Mouse (Mus musculus): ENCODE results near the gene Kif16b. TPM values are rescaled to one million over a fixed set of nuclear protein-coding genes. Genes with fewer than 3 reads are reported as not detected.

Gene Kif16b
- polyA plus RNA-seq, 1 experiment, result 24.2 TPM

GRCm38 (mm10) chr2:142875936-142876335 lies 25.4 kb downstream of the Kif16b start:
- DNase-seq (ENCODE audit: low read depth), result no peak

DNA sequence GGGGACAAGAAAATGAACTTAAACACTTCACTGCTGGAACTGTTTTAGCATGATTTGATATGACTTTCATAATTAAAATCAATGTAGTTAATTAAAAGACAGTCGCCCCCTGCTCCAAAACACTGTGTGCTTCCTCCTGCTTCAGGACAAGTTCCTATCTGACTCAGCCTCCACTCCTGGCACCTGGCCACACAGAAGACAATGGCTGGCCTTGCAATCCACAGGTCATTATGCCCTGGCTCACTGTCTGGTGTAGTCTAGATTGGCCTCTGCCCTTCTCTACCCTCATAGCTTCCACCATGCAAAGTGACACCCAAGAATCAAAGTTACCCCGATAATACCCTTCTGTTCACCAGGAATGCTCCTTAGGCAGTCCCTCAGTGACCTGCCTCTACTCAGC lies 26.8 kb downstream of the Kif16b start:
- peak; percentile 56 for DNase-seq (ENCODE audit: low read depth)

DNA sequence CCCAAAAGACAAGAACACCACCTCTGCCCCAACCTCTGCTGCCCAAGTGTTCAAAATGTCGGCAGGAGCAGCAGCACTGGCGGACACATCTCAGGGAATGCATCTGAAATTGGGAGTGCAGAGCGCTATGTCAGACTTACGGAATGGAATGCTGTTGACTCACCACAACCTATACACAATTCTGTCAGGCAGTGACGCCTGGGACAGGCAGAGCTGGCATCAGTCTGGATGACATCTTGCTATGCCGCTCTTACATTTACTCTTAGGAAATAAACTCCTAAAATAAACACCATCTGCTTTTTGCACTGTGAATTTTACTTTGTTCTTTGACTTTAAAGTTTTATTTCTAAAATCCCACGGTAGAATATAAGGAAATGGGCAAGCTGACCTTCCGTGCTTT lies 31.3 kb downstream of the Kif16b start:
- no peak for DNase-seq (ENCODE audit: low read depth)

- no peak for DNase-seq (ENCODE audit: low read depth)
These were observed 33.9 kb downstream of the Kif16b start for GRCm38 (mm10) chr2:142867481-142867880.

DNA sequence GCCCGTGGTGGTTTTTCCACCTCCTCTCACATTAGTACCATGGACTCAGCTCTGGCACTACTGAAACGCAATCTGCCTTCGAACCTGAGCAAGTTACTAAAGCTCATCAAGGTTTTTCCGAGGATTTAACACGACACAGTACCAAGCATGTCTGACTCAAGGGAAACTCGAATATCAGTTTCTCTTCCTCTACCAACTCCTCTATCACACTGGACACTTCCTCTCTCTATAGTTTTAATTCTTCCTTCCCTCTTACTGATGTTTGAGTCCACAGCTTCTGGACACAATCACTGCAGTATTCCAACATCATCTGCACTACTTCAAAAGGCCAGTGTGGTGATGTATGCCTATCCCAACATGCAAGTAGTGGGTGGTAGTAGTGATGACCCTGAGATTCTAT lies 40.3 kb downstream of the Kif16b start:
- no peak for DNase-seq (ENCODE audit: low read depth)

- no peak for DNase-seq (ENCODE audit: low read depth)
These were observed 41.9 kb downstream of the Kif16b start for GRCm38 (mm10) chr2:142859452-142859851.

- no peak for DNase-seq (ENCODE audit: low read depth)
These were observed 62.6 kb downstream of the Kif16b start for GRCm38 (mm10) chr2:142838775-142839174.

GRCm38 (mm10) chr2:142838118-142838517 lies 63.2 kb downstream of the Kif16b start:
- DNase-seq (ENCODE audit: low read depth), result no peak

GRCm38 (mm10) chr2:142834751-142835150 lies 66.6 kb downstream of the Kif16b start:
- no peak for DNase-seq (ENCODE audit: low read depth)

DNA sequence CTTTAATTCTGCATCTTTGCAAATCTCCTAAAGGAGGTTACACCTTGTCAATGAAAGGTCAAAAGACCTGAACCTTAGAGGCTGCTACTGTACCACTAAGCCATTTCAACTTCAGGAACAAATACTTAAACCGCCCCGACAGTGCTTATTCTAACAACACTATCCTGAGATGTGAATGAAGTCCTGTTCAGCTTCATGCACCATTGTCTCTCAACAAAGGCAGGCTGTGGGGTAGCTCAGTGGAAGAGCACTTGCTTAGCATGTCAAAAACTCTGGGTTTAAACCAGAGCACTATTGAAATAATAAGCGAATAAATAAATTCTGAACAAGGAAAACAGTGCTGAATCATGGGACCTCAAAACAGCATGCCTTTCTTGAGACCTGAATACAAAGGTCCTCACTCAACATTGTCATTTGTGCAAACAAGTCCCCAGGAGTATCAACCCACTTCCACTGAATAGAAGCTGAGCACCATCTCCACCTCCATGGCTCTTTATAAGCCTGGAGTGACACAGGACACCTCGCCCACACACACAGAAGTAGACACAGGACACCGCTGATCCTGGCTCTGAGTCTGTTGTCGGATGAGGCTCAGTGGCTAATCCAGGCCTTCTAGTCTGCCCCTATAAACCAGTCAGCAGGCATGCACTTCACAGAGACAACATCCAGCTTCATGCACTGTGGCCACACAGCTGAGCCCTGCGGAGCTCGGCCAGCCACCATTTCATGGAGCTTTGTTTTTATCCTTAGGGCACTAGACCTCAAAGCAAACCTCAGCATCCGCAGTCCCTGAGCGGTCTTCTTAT lies 68.5 kb downstream of the Kif16b start:
- no peak for DNase-seq (ENCODE audit: low read depth)

GRCm38 (mm10) chr2:142813033-142813432 lies 88.3 kb downstream of the Kif16b start:
- peak; percentile 12 for DNase-seq (ENCODE audit: low read depth)

DNA sequence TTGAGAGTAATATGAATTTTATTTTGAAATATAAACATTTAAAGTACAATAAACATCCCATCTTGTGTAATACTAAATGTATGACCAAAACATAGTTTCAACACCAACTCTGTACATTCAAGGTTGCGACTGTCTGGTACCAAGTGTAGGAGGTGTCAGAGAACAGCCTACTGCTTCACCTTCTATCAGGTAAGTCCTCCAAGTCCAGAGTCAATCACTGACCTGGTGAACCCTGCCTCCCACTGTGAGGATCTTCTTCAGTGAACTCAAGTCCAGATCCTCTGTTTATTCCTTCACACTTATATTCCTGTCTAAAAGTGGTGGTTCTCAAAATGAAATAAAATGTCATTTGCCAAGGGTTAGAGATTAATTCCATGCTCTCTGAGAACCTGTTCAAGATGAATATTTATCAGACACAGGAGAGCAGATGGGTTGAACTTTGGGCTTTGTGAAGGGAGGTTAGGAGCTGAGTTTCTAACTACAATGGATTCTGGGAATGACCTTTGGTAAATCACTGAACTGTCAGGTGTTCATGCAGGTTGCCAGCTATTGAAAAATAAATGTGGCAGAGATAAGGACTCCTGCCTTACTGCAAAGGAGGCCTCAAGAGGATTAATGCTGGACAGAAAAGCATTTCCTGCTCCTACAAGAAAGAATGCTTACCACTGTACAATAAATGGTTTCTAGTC lies 97.4 kb downstream of the Kif16b start:
- no peak for DNase-seq (ENCODE audit: low read depth)

DNA sequence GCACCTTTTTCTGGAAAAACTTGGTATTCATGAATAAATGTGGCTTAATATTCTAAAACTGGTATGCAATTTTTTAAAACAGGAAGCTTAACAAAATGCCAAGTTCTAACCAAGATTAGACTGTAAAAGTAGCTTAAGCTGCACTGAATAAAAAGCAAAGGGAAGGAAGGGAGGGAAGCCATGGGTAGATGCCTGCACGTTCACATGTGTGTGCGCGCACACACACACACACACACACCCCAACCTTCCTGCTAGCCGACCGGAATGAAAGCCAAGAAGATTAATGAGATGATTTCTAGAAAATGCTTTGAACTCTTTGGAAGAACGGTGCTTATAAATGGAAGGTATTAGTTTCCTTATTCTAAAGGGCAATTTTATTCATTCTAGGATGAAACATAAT lies 104.0 kb downstream of the Kif16b start:
- DNase-seq (ENCODE audit: low read depth), result no peak

DNA sequence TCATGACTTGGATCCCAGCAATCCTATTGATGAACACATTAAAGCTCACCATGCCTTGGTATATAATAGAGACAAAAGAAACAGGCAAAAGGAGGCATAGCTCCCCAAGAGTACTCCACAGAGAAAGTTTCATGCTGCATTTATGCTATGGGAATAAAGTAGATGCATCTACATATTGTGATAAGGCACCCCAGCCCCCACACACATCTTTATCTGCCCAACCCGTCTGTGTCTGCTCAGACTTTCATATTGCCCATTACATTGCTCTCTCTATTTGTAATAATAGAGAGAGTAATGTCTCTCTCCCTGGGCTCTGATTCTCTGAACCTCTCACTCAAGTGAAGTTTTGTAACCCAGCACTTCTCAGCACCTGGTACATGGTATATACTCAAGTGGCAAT lies 126.0 kb downstream of the Kif16b start:
- DNase-seq (ENCODE audit: low read depth), result no peak

GRCm38 (mm10) chr2:142774752-142775151 lies 126.6 kb downstream of the Kif16b start:
- DNase-seq (ENCODE audit: low read depth), result no peak

- DNase-seq (ENCODE audit: low read depth), result no peak
These were observed 131.6 kb downstream of the Kif16b start for GRCm38 (mm10) chr2:142769647-142770121.

DNA sequence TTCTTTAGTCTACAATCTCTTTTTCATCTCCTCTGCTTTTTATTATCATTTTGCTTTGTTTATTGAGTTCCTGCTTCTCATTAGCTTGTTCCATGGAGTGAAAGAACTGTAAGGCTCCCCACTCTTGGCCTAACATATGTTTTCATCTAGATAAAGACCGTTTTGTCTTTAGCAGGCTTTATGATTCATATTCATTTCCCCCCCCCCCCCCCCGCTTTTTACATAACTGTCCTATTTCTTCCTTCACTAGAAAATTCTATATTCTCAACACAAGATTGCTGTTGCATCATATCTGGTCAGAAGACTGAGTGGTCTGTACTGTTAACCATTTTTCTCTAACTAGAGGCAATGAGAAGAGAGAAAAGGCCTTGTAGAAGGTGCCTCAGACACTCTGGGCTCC lies 137.1 kb downstream of the Kif16b start:
- no peak for DNase-seq (ENCODE audit: low read depth)

DNA sequence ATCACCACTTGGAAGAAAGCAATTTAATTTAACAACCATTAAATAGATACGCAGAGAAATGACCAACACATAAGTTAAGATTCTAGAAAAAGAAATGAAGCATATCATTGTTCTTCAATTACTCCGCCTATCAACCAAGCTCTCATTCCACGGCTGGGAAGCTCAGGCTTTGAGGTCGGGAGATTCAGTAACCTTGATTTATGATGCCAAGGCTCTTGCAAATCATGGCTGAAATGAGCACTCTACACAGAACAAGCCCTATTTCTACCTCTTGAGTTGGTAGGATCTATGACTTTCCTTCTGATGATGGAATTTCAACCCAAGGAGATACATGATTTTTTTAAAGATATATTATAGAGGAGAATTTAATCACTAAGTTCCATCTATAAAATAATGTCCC lies 140.5 kb downstream of the Kif16b start:
- no peak for DNase-seq (ENCODE audit: low read depth)

DNA sequence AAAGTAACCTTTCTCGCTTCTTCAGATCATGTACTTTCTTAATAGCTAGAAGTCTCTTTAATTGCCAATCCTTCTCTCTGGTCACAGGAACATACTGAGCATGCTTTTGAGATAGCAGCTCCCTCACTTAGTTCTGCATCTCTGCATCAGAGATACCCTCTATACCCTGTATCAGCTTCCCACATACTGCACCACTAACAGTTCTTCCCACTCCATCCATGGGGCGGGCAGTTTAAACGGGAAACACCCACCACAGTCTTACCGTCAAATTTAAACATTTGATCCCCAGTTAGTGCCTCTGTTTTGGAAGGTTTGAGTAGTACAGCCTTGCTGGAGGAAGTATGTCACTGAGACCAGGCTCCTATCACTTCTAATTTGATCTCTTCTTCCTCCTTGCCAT lies 142.1 kb downstream of the Kif16b start:
- DNase-seq (ENCODE audit: low read depth), result no peak

GRCm38 (mm10) chr2:142758091-142758765 lies 143.1 kb downstream of the Kif16b start:
- DNase-seq (ENCODE audit: low read depth), result no peak

GRCm38 (mm10) chr2:142739338-142739737 lies 162.0 kb downstream of the Kif16b start:
- no peak for DNase-seq (ENCODE audit: low read depth)

DNA sequence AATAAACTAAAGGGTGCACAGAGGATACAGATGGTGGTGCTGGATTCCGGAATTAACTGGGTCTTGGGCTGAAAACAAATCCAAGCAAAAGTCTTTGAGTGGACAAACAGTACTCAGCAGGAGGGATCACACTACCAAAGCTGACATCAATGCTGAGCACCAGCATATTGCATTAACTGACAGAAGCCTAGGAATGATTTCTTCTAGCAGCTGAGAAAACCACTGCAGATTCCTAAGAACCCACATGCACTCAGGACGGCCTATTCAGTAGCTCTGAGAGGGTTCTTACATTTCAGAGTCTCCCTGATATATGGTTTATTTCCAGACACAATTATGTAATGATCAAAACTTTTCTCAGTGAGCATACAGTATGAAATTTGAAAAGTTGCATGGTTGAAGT lies 162.8 kb downstream of the Kif16b start:
- DNase-seq (ENCODE audit: low read depth), result no peak

GRCm38 (mm10) chr2:142735691-142736090 lies 165.6 kb downstream of the Kif16b start:
- DNase-seq (ENCODE audit: low read depth), result no peak
